Mouse (Mus musculus): ENCODE results near the gene Gm42742. TPM values are rescaled to one million over a fixed set of nuclear protein-coding genes. Genes with fewer than 3 reads are reported as not detected.

The Gm42742 gene
- polyA plus RNA-seq, 1 experiment from 2014 or later: 88.0 TPM

- no peak for ATAC-seq
- Histone ChIP-seq H3K27ac (peak overlapping the region; percentile 95), H3K4me2 (peak overlapping the region; percentile 99), H3K9me3 (replicated peaks) (no peaks in the 10 kb centered on the region), H3K4me3 (0 out of 2 replicates have a peak overlapping the region, but pooled peaks have one; percentile 8), H3K4me1 (peaks cover 89% of the 10 kb centered on the region), H3K27me3 (no peaks in the 10 kb centered on the region), H3K36me3 (ENCODE audit: poor library complexity, severe bottlenecking) (peaks cover 42% of the 10 kb centered on the region), H3K9ac (peak overlapping the region; percentile 100)
- 88% methylated on average over 15 of the region's 15 CpGs for WGBS
These were observed 2.2 kb downstream of the Gm42742 start for GRCm38 (mm10) chr7:127018416-127019305.

DNA sequence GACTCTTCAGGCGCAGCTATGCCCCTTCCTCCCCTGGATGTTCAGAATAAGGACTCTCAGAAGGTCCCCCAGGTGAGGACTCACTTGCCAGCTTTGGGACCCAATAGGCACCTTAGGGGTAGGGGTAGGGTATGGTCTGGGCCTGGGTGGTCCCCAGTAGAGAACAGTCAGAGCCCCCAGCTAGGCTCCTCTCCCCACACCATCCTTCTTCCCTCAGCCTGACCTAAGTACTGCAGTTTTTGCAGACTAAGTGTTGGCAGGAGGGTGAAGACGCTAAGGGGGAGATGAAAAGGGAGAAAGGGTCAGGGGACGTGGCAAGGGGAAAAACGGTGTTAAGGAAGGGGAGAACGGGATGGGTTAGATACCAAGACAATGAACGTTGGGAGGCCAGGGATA is 2.9 kb downstream of the Gm42742 start:
- peaks cover 82% of the 10 kb centered on the region for H3K4me1 ChIP-seq
- peak overlapping the region; percentile 95 for H3K27ac ChIP-seq
- no peaks in the 10 kb centered on the region for H3K9me3 ChIP-seq (replicated peaks)
- WGBS: 58% methylated on average over 6 of the region's 6 CpGs
- H3K4me2 ChIP-seq: peak overlapping the region; percentile 99
- ATAC-seq: no peak
- H3K27me3 ChIP-seq: no peaks in the 10 kb centered on the region
- peak overlapping the region; percentile 54 for H3K9ac ChIP-seq
- peak overlapping the region; percentile 8; the same call in 1 of the 2 replicates for H3K4me3 ChIP-seq
- peaks cover 42% of the 10 kb centered on the region for H3K36me3 ChIP-seq (ENCODE audit: poor library complexity, severe bottlenecking)

GRCm38 (mm10) chr7:127016971-127017949 is 3.6 kb downstream of the Gm42742 start, which contains the start of gene Pagr1a:
TSS of gene Pagr1a (minus strand) at chr7:127017352.
- WGBS: 3% methylated on average over 39 of the region's 39 CpGs
- Histone ChIP-seq H3K36me3 (ENCODE audit: poor library complexity, severe bottlenecking) (peaks cover 42% of the 10 kb centered on the region), H3K4me2 (peak within 1 kb of the TSS; percentile 99), H3K27me3 (no peaks in the 10 kb centered on the region), H3K9me3 (replicated peaks) (no peaks in the 10 kb centered on the region), H3K4me1 (peaks cover 75% of the 10 kb centered on the region), H3K4me3 (peak within 1 kb of the TSS; percentile 62), H3K27ac (peak within 1 kb of the TSS; percentile 95), H3K9ac (peak within 1 kb of the TSS; percentile 86)
- ATAC-seq: peak; percentile 84

DNA sequence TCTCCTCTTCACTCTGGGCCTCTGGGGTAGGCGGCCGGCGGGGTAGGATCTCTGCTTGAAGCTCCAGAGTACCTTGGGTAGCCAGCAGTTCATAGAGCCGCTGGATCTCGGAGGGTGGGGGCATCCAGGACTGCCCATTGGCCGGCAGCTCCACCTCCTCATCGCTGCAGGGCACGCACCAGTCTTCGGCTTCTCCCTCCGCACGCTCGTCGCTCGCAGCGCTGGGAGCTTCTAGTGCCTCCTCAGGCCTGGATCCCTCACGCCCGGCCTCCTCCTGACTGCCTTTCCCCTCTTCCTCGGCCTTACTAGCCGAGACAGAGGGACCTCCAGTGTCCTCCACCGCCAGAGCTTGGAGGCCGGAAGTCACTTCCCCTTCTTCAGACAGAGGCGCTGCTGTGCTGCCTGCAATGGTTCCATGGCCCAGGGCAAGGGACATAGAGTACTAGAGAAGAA is 4.4 kb downstream of the Gm42742 start:
- ATAC-seq: peak; percentile 42
- Histone ChIP-seq H3K27me3 (no peaks in the 10 kb centered on the region), H3K36me3 (ENCODE audit: poor library complexity, severe bottlenecking) (peaks cover 36% of the 10 kb centered on the region), H3K9ac (peak overlapping the region; percentile 86), H3K4me1 (peaks cover 68% of the 10 kb centered on the region), H3K4me3 (peak overlapping the region; percentile 62), H3K4me2 (peak overlapping the region; percentile 99), H3K27ac (peak overlapping the region; percentile 95), H3K9me3 (replicated peaks) (no peaks in the 10 kb centered on the region)
- WGBS: under 1% methylated on average over 22 of the region's 22 CpGs

GRCm38 (mm10) chr7:127016481-127016485 is 4.6 kb downstream of the Gm42742 start, which contains the start of gene Pagr1b:
TSS of gene Pagr1b (minus strand) at chr7:127016484.
- peak within 1 kb of the TSS; percentile 95 for H3K27ac ChIP-seq
- ATAC-seq: no peak
- no peaks in the 10 kb centered on the region for H3K9me3 ChIP-seq (replicated peaks)
- H3K4me1 ChIP-seq: peaks cover 65% of the 10 kb centered on the region
- H3K36me3 ChIP-seq (ENCODE audit: poor library complexity, severe bottlenecking): peaks cover 36% of the 10 kb centered on the region
- no peaks in the 10 kb centered on the region for H3K27me3 ChIP-seq
- H3K9ac ChIP-seq: peak within 1 kb of the TSS; percentile 86
- H3K4me2 ChIP-seq: peak within 1 kb of the TSS; percentile 99
- H3K4me3 ChIP-seq: peak within 1 kb of the TSS; percentile 62

DNA sequence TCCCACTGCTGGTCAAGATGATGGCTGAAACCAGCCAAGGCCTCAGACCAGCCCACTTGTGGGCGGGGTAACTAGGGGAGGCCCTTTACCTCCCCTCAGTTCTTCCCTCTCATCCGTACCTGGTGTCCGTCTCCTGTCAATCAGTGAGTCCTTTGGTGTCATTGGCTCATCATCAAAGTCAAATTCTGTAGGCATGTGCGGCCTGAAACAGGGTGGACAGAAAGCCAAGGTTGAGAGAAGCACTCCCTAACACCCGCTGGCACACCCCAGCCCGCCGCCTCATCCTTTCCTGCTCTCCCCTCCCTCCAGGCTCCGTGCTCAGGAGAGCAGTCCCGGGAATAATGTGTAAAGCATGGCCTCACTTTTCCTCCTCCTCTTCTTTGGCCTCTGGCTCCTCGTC is 4.8 kb downstream of the Gm42742 start:
- WGBS: under 1% methylated on average over 10 of the region's 10 CpGs
- Histone ChIP-seq H3K27ac (peak overlapping the region; percentile 95), H3K9me3 (replicated peaks) (no peaks in the 10 kb centered on the region), H3K27me3 (no peaks in the 10 kb centered on the region), H3K4me1 (peaks cover 63% of the 10 kb centered on the region), H3K9ac (peak overlapping the region; percentile 86), H3K36me3 (ENCODE audit: poor library complexity, severe bottlenecking) (peaks cover 36% of the 10 kb centered on the region), H3K4me2 (peak overlapping the region; percentile 99), H3K4me3 (peak overlapping the region; percentile 62)
- peak; percentile 4; the same call in 1 of the 2 replicates for ATAC-seq

GRCm38 (mm10) chr7:127014993-127015392 is 5.9 kb downstream of the Gm42742 start:
- Histone ChIP-seq H3K36me3 (ENCODE audit: poor library complexity, severe bottlenecking) (peaks cover 36% of the 10 kb centered on the region), H3K9ac (peak overlapping the region; percentile 12; the same call in 1 of the 2 replicates), H3K4me2 (peak overlapping the region; percentile 99)

DNA sequence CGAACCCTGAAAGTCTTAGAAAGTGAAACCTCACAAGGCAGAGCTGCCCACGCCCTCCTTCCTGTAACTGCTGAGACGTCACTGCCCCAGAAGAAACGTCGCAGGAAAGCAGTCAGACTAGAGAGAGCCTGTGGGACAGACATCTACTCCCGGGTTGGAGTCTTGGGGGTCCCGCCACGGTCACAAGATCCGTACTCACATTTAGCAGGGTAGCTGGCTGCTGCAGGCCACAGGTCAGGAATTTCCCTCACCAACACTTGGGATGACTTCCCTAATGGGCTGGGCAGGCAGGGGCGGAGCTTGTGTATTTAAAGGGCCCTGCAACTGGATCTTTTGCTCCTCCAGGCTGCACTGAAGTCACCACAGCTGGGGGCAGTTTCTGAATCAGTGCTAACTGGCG is 6.6 kb downstream of the Gm42742 start, which contains the start of gene Mvp:
Gene Mvp (minus strand): TSS at position 302 of the 400 bp plus-strand sequence.
- ATAC-seq: no peak
- H3K9ac ChIP-seq: peak within 1 kb of the TSS; percentile 86; the same call in 1 of the 2 replicates
- no peak within 1 kb of the TSS; the same call in 1 of the 2 replicates for H3K4me3 ChIP-seq

More at GRCm38 (mm10) chr7:127014993-127015392, 5.9 kb downstream of the Gm42742 start:
- Histone ChIP-seq H3K27ac (no peak overlapping the region), H3K27me3 (no peaks in the 10 kb centered on the region), H3K4me1 (peaks cover 52% of the 10 kb centered on the region), H3K9me3 (replicated peaks) (no peaks in the 10 kb centered on the region), H3K4me3 (no peak overlapping the region)
- WGBS: 96% methylated on average over 12 of the region's 12 CpGs
- no peak for ATAC-seq

GRCm38 (mm10) chr7:127013385-127013784 is 7.5 kb downstream of the Gm42742 start:
- Histone ChIP-seq H3K27me3 (no peaks in the 10 kb centered on the region), H3K9ac (no peak overlapping the region), H3K4me2 (no peak overlapping the region), H3K9me3 (replicated peaks) (no peaks in the 10 kb centered on the region), H3K4me3 (no peak overlapping the region), H3K36me3 (ENCODE audit: poor library complexity, severe bottlenecking) (peaks cover 36% of the 10 kb centered on the region), H3K4me1 (peaks cover 45% of the 10 kb centered on the region), H3K27ac (no peak overlapping the region)
- no peak for ATAC-seq
- 94% methylated on average over 6 of the region's 6 CpGs for WGBS

More for the DNA sequence above, 6.6 kb downstream of the Gm42742 start, which contains the start of gene Mvp:
- Histone ChIP-seq H3K9me3 (replicated peaks) (no peaks in the 10 kb centered on the region), H3K27ac (peak within 1 kb of the TSS; percentile 16; the same call in 1 of the 2 replicates), H3K36me3 (ENCODE audit: poor library complexity, severe bottlenecking) (peaks cover 36% of the 10 kb centered on the region), H3K4me1 (peaks cover 46% of the 10 kb centered on the region), H3K27me3 (no peaks in the 10 kb centered on the region), H3K4me2 (peak within 1 kb of the TSS; percentile 99)
- WGBS: 84% methylated on average over 11 of the region's 11 CpGs

GRCm38 (mm10) chr7:127012845-127013244 is 8.1 kb downstream of the Gm42742 start:
- H3K4me2 ChIP-seq: no peak overlapping the region
- peaks cover 39% of the 10 kb centered on the region for H3K4me1 ChIP-seq
- no peaks in the 10 kb centered on the region for H3K9me3 ChIP-seq (replicated peaks)
- H3K27ac ChIP-seq: no peak overlapping the region
- WGBS: 94% methylated on average over 10 of the region's 10 CpGs
- H3K9ac ChIP-seq: no peak overlapping the region
- no peak overlapping the region for H3K4me3 ChIP-seq
- no peaks in the 10 kb centered on the region for H3K27me3 ChIP-seq
- H3K36me3 ChIP-seq (ENCODE audit: poor library complexity, severe bottlenecking): peaks cover 36% of the 10 kb centered on the region
- no peak for ATAC-seq

DNA sequence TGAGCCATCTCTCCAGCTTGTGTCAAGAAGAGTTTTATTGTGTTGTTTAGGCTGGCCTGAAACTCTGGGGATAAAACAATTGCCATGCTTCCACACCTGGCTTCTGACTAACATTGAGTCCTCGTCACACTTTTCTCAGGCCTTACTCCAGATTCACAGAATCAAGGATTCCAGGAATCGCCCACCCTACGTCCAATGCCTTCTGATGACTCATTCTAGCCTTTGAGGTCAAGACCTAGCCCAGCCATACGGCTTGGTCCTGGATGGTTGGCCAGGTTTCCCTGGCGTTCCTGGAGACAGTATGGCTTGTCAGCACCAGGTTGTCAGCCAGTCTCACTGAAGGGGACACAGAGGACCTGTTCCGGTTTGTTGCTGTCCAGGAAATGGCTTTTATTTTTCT is 8.5 kb downstream of the Gm42742 start:
- Histone ChIP-seq H3K27ac (no peak overlapping the region), H3K36me3 (ENCODE audit: poor library complexity, severe bottlenecking) (peaks cover 36% of the 10 kb centered on the region), H3K27me3 (no peaks in the 10 kb centered on the region), H3K4me2 (no peak overlapping the region), H3K4me1 (peaks cover 35% of the 10 kb centered on the region), H3K9ac (no peak overlapping the region), H3K9me3 (replicated peaks) (no peaks in the 10 kb centered on the region), H3K4me3 (no peak overlapping the region)
- 87% methylated on average over 6 of the region's 6 CpGs for WGBS
- ATAC-seq: no peak

DNA sequence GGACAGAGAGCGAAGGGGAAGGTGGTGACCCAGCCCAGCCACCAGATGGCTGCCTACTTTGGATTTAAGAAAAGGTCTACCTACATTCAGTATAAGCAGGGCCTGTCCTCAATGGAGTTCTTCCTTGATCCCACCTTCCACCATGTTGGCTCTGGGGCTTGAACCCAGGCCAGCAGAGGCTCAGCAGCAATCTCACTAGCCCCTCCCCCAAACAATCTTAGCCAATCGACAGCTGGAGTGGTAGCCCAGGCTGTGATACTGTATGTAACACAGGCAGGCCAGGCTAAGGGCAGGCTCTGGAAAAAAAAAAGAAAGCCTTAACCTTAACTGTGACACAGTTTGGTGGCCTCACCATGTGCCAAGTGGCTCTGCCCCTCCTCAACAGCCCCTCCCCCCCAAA is 9.2 kb downstream of the Gm42742 start:
- Histone ChIP-seq H3K4me2 (no peak overlapping the region), H3K4me3 (no peak overlapping the region), H3K36me3 (ENCODE audit: poor library complexity, severe bottlenecking) (peaks cover 36% of the 10 kb centered on the region), H3K4me1 (peaks cover 34% of the 10 kb centered on the region), H3K9me3 (replicated peaks) (no peaks in the 10 kb centered on the region), H3K9ac (no peak overlapping the region), H3K27me3 (no peaks in the 10 kb centered on the region), H3K27ac (no peak overlapping the region)
- 67% methylated on average over 2 of the region's 2 CpGs for WGBS
- ATAC-seq: no peak
